Mouse (Mus musculus) limb, embryonic 12.5 days (tissue): Measurements from ENCODE around the gene Mast4. TPM values are rescaled to one million over a fixed set of nuclear protein-coding genes. Genes with fewer than 3 reads are reported as not detected.

ENCODE experiments used
- ATAC-seq: fragments of 200-750 bp; cut with Nextera tagmentation; 2 replicates; pipeline ENCODE4 v1.8.0; 2017; ENCODE audit warnings: low read depth, moderate TSS enrichment; ENCODE audit not compliant: insufficient number of reproducible peaks, insufficient read depth, low FRiP score, low TSS enrichment
- H3K27ac ChIP-seq: fragments of 300-500 bp; sonication (generic); 2 replicates; pipeline ENCODE4 v1.5.1; 2016; ENCODE audit warnings: mild to moderate bottlenecking, moderate library complexity
- H3K27me3 ChIP-seq: fragments of 300-500 bp; sonication (generic); 2 replicates; pipeline ENCODE4 v1.6.1; 2016; ENCODE audit warnings: mild to moderate bottlenecking, moderate library complexity
- H3K36me3 ChIP-seq: fragments of 300-500 bp; sonication (generic); 2 replicates; pipeline ENCODE4 v1.6.1; 2016; ENCODE audit warnings: mild to moderate bottlenecking, moderate library complexity
- H3K4me1 ChIP-seq: fragments of 300-500 bp; sonication (generic); replicated peaks from 2 replicates; pipeline ENCODE4 v1.6.1; 2016
- H3K4me2 ChIP-seq: fragments of 300-500 bp; sonication (generic); 2 replicates; pipeline ENCODE4 v1.6.1; 2016; ENCODE audit warnings: mild to moderate bottlenecking, moderate library complexity
- H3K4me3 ChIP-seq: fragments of 300-500 bp; sonication (generic); replicated peaks from 2 replicates; pipeline ENCODE4 v1.5.1; 2016; ENCODE audit warnings: mild to moderate bottlenecking
- H3K9ac ChIP-seq: fragments of 300-500 bp; sonication (generic); replicated peaks from 2 replicates; pipeline ENCODE4 v1.6.1; 2016; ENCODE audit warnings: mild to moderate bottlenecking, moderate library complexity
- H3K9me3 ChIP-seq: fragments of 300-500 bp; sonication (generic); 2 replicates; pipeline ENCODE4 v1.6.1; 2016; ENCODE audit warnings: mild to moderate bottlenecking, moderate library complexity
- WGBS: fragments of 180-500 bp; shearing (Covaris S2); methylation state at CpG from one replicate; pipeline ENCODE4 v1.1.7; 2016; 5-methylcytosine and 5-hydroxymethylcytosine counted together
- polyA plus RNA-seq: library from polyadenylated mRNA; unstranded; fragments of >200 nt; fragmentation: Nextera tagmentation; extraction: Ambion mirVana; gene quantifications from 2 replicates; pipeline ENCODE4 v1.2.1, GENCODE M21; 2016

Mast4 gene
- polyA plus RNA-seq, 1 experiment from 2014 or later, result 26.0 TPM

- H3K4me3 ChIP-seq, result no peak overlapping the region
- H3K27ac ChIP-seq, result no peak overlapping the region
- H3K4me2 ChIP-seq, result no peak overlapping the region
- 93% methylated on average over 7 of the region's 7 CpGs for WGBS
- H3K9me3 ChIP-seq, result no peaks in the 10 kb centered on the region
- no peaks in the 10 kb centered on the region for H3K36me3 ChIP-seq
- no peaks in the 10 kb centered on the region for H3K4me1 ChIP-seq
- no peak for ATAC-seq
- no peaks in the 10 kb centered on the region for H3K27me3 ChIP-seq
- H3K9ac ChIP-seq, result no peak overlapping the region
Measured at GRCm38 (mm10) chr13:103238034-103238705, 96.1 kb downstream of the Mast4 start.

- no peak for ATAC-seq
- no peak overlapping the region for H3K27ac ChIP-seq
- H3K27me3 ChIP-seq, result no peaks in the 10 kb centered on the region
- H3K4me3 ChIP-seq, result no peak overlapping the region
- 94% methylated on average over 7 of the region's 7 CpGs for WGBS
- H3K4me2 ChIP-seq, result no peak overlapping the region
- no peaks in the 10 kb centered on the region for H3K36me3 ChIP-seq
- H3K4me1 ChIP-seq, result 0 out of 2 replicates have a peak, but pooled peaks cover 5% of the 10 kb centered on the region
- H3K9ac ChIP-seq, result no peak overlapping the region
- H3K9me3 ChIP-seq, result no peaks in the 10 kb centered on the region
Measured at GRCm38 (mm10) chr13:103232171-103232570, 102.1 kb downstream of the Mast4 start.

- ATAC-seq, result no peak
- peaks cover 22% of the 10 kb centered on the region for H3K4me1 ChIP-seq
Measured at GRCm38 (mm10) chr13:103229069-103229468, 105.2 kb downstream of the Mast4 start.

GRCm38 (mm10) chr13:103225895-103226815, 108.1 kb downstream of the Mast4 start:
- H3K4me3 ChIP-seq, result no peak overlapping the region
- no peak overlapping the region for H3K27ac ChIP-seq
- H3K27me3 ChIP-seq, result no peaks in the 10 kb centered on the region
- 42% methylated on average over 17 of the region's 17 CpGs for WGBS
- no peak for ATAC-seq
- H3K9me3 ChIP-seq, result no peaks in the 10 kb centered on the region
- peaks cover 18% of the 10 kb centered on the region for H3K4me1 ChIP-seq
- no peak overlapping the region for H3K9ac ChIP-seq
- H3K36me3 ChIP-seq, result no peaks in the 10 kb centered on the region
- no peak overlapping the region for H3K4me2 ChIP-seq

More at GRCm38 (mm10) chr13:103229069-103229468, 105.2 kb downstream of the Mast4 start:
- Histone ChIP-seq H3K27me3 (no peaks in the 10 kb centered on the region), H3K9me3 (no peaks in the 10 kb centered on the region), H3K27ac (no peak overlapping the region), H3K36me3 (no peaks in the 10 kb centered on the region), H3K4me2 (no peak overlapping the region), H3K9ac (no peak overlapping the region), H3K4me3 (no peak overlapping the region)
- WGBS, result 82% methylated on average over 4 of the region's 4 CpGs

- H3K4me3 ChIP-seq, result no peak overlapping the region
- no peaks in the 10 kb centered on the region for H3K27me3 ChIP-seq
- no peak overlapping the region for H3K9ac ChIP-seq
- 60% methylated on average over 11 of the region's 11 CpGs for WGBS
- no peaks in the 10 kb centered on the region for H3K36me3 ChIP-seq
- no peak for ATAC-seq
- 0 out of 2 replicates have a peak overlapping the region, but pooled peaks have one; percentile 29 for H3K27ac ChIP-seq
- no peak overlapping the region for H3K4me2 ChIP-seq
- H3K4me1 ChIP-seq, result peaks cover 26% of the 10 kb centered on the region
- no peaks in the 10 kb centered on the region for H3K9me3 ChIP-seq
Measured at GRCm38 (mm10) chr13:103225217-103225894, 108.9 kb downstream of the Mast4 start.

DNA sequence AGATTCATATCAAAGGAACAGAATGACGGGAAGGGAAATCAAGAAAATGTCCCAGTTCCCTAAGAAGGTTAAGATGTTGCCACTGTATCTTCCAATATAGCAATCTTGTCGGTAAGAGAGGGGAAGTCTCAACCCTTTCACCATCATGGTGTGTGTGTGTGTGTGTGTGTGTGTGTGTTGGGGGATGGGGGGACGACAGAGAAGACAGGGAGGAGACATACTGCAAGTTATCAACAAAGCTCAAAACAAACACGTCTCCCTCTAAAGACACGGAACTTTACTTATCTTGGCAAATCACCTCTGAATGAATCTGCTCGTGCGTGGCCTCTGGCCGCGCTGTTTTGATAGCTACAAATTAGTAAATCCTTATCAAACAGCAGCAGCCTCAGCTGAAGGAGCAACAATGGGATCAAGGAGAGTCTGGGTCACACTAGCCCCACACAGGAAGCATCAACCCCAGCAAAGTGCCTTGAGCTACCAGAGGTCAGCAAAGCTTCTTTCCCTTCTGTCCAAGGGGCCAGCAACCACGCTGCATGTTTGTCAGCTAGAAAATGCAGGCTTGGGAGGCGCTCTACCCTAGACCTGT, 113.7 kb downstream of the Mast4 start:
- ATAC-seq, result no peak
- Histone ChIP-seq H3K9me3 (no peaks in the 10 kb centered on the region), H3K4me2 (no peak overlapping the region), H3K27me3 (no peaks in the 10 kb centered on the region), H3K9ac (no peak overlapping the region), H3K4me1 (peaks cover 20% of the 10 kb centered on the region), H3K4me3 (no peak overlapping the region), H3K36me3 (no peaks in the 10 kb centered on the region), H3K27ac (peak overlapping the region; percentile 35; the same call in 1 of the 2 replicates)
- WGBS, result 74% methylated on average over 11 of the region's 11 CpGs

GRCm38 (mm10) chr13:103219999-103220398, 114.3 kb downstream of the Mast4 start:
- no peak for ATAC-seq
- Histone ChIP-seq H3K27me3 (no peaks in the 10 kb centered on the region), H3K4me3 (no peak overlapping the region), H3K9ac (no peak overlapping the region), H3K27ac (peak overlapping the region; percentile 50; the same call in 1 of the 2 replicates), H3K9me3 (no peaks in the 10 kb centered on the region), H3K36me3 (no peaks in the 10 kb centered on the region), H3K4me2 (no peak overlapping the region), H3K4me1 (peaks cover 15% of the 10 kb centered on the region)
- 43% methylated on average over 2 of the region's 2 CpGs for WGBS

DNA sequence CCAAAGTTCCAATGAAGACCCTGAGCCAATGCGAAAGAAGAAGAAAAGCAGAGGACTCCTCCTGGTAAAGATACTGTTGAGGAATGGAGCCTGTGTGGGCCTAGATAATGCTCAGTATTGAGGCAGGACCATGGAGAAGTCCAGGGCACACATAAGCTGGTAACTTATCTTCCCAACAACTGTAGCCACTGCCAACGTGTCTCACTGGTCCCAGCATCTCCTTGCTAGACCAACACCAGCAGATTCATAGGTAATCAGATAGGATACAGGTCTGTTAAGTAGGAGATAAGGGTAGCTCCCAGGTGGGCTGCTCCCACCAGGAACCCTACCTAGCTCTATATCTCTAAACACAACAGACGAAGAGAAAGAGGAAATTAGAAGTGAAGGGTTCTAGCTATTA, 116.8 kb downstream of the Mast4 start:
- Histone ChIP-seq H3K36me3 (no peaks in the 10 kb centered on the region), H3K9me3 (no peaks in the 10 kb centered on the region), H3K4me2 (no peak overlapping the region), H3K27ac (no peak overlapping the region), H3K4me1 (peaks cover 15% of the 10 kb centered on the region), H3K9ac (no peak overlapping the region), H3K4me3 (no peak overlapping the region), H3K27me3 (no peaks in the 10 kb centered on the region)
- 76% methylated on average over 3 of the region's 3 CpGs for WGBS
- no peak for ATAC-seq

DNA sequence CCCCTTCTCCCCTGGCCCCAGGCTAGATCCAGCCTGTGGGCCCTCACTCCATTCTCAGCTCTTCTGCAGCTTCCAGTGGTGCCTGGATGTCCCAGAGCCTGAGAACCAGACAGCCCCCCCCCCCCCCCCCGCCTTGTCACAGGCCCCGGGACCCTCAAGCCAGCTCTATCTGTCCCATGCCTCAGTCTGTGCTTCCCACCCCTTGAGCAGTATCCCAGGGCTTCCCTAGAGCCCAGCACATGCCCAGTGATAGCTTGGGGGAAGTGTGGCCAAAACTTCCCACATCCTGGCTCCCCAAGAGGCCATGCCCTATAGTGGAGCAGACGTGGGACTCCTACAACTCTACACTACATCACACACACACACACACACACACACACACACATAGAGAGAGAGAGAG, 119.8 kb downstream of the Mast4 start:
- no peak overlapping the region for H3K4me3 ChIP-seq
- H3K9ac ChIP-seq, result no peak overlapping the region
- 82% methylated on average over 2 of the region's 3 CpGs for WGBS
- no peak overlapping the region for H3K27ac ChIP-seq
- H3K27me3 ChIP-seq, result no peaks in the 10 kb centered on the region
- H3K9me3 ChIP-seq, result no peaks in the 10 kb centered on the region
- H3K36me3 ChIP-seq, result no peaks in the 10 kb centered on the region
- H3K4me1 ChIP-seq, result peaks cover 8% of the 10 kb centered on the region; the same call in 1 of the 2 replicates
- no peak for ATAC-seq
- H3K4me2 ChIP-seq, result no peak overlapping the region

DNA sequence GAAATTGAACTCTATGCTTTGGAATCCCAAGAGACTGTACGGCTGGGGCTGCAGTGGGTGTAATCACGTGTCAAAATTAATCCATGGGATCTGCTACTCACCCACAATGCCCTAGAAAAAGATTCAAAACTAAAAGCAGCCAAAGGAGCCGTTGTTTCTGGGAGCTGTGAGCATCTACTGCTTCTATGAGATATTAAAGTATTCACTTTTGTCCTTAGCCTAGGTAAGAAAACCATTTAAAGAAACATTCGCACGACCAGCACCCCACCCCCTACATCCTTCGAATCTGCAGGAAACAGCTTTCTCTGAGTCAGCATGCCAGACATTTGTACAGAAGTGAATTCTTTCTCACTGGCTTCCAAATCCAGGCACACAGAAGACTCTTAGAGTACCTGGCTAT, 122.3 kb downstream of the Mast4 start:
- H3K4me1 ChIP-seq, result peaks cover 6% of the 10 kb centered on the region; the same call in 1 of the 2 replicates
- no peak overlapping the region for H3K9ac ChIP-seq
- WGBS, result 77% methylated on average over 6 of the region's 6 CpGs
- H3K36me3 ChIP-seq, result no peaks in the 10 kb centered on the region
- H3K4me2 ChIP-seq, result no peak overlapping the region
- no peaks in the 10 kb centered on the region for H3K27me3 ChIP-seq
- no peaks in the 10 kb centered on the region for H3K9me3 ChIP-seq
- no peak overlapping the region for H3K4me3 ChIP-seq
- H3K27ac ChIP-seq, result no peak overlapping the region
- ATAC-seq, result no peak
